20 mouse cellular contexts compared by ENCODE assay signal in genomic region chr5:30519494-30519893, GRCm38 (mm10). TPM values are rescaled to one million over a fixed set of nuclear protein-coding genes. Genes with fewer than 3 reads are reported as not detected.
DNase-seq lines count a peak whose midpoint lies in the region; ATAC-seq and TF ChIP-seq lines count a peak whose summit lies in the region.
"Had no signal": no experiment of that assay in that cellular context is flagged by ENCODE, and none has a peak within 500 bp of the region (broad histone marks: within the 10 kb centered on the region; RNA-seq: fewer than 3 reads in every experiment).

No protein-coding gene starts in this region.

- H3K79me2 ChIP-seq in MEL (ENCODE audit: control insufficient read depth, insufficient read depth, low read length, poor library complexity) = no peaks in the 10 kb centered on the region

- no peak for TF ChIP-seq POLR2A in MEL (IDR thresholded peaks at IDR 0.05; ENCODE audit: control insufficient read depth in 1 of 2, insufficient read depth in 1 of 2, low read depth in 1 of 2, low read length in 2 of 2, poor library complexity in 1 of 2)

- H3K4me2 ChIP-seq in forebrain, embryonic 16.5 days (ENCODE audit: low read length) = no peak overlapping the region
- no peak overlapping the region for H3K4me2 ChIP-seq in forebrain, embryonic 12.5 days
- no peak overlapping the region for H3K4me2 ChIP-seq in liver, embryonic 11.5 days
- H3K4me2 ChIP-seq in intestine, embryonic 16.5 days (ENCODE audit: low read depth, low read length) = no peak overlapping the region
- H3K4me2 ChIP-seq: heart, embryonic 12.5 days; hindbrain, embryonic 14.5 days; kidney, embryonic 15.5 days had no signal

- no peaks in the 10 kb centered on the region for H3K9me3 ChIP-seq in forebrain, embryonic 16.5 days (ENCODE audit: control insufficient read depth, low read length)
- H3K9me3 ChIP-seq in forebrain, embryonic 12.5 days = no peaks in the 10 kb centered on the region
- no peaks in the 10 kb centered on the region for H3K9me3 ChIP-seq in liver, embryonic 11.5 days (ENCODE audit: control insufficient read depth, low read length)
- H3K9me3 ChIP-seq in MEL (replicated peaks; ENCODE audit: insufficient read depth, low read length) = no peaks in the 10 kb centered on the region
- no peaks in the 10 kb centered on the region for H3K9me3 ChIP-seq in intestine, embryonic 16.5 days (ENCODE audit: control insufficient read depth, low read length)
- H3K9me3 ChIP-seq: heart, embryonic 12.5 days; kidney, embryonic 15.5 days; midbrain, embryonic 10.5 days had no signal

- no peaks in the 10 kb centered on the region for H3K27me3 ChIP-seq in forebrain, embryonic 16.5 days (replicated peaks; ENCODE audit: control insufficient read depth, insufficient read depth, low read length)
- no peaks in the 10 kb centered on the region; the same call in 1 of the 2 replicates for H3K27me3 ChIP-seq in forebrain, embryonic 12.5 days
- H3K27me3 ChIP-seq in liver, embryonic 11.5 days (replicated peaks; ENCODE audit: control insufficient read depth, insufficient read depth, low read length) = no peaks in the 10 kb centered on the region
- no peaks in the 10 kb centered on the region; a peak in 1 of 4 replicates for H3K27me3 ChIP-seq in MEL (ENCODE audit: control insufficient read depth in 1 of 2, insufficient read depth in 2 of 2, low read length in 2 of 2)
- no peaks in the 10 kb centered on the region for H3K27me3 ChIP-seq in intestine, embryonic 16.5 days (replicated peaks; ENCODE audit: control insufficient read depth, insufficient read depth, low read length)
- H3K27me3 ChIP-seq: heart, embryonic 12.5 days; kidney, embryonic 15.5 days had no signal

- DNase-seq in liver, embryonic 11.5 days (ENCODE audit: low spot score) = no peak
- DNase-seq in liver (no peak), MEL (ENCODE audit: low read depth, low spot score) (peak; percentile 43)
- no peak for DNase-seq in urinary bladder, adult 2 months (ENCODE audit: low spot score)
- DNase-seq in gastrocnemius, postnatal 36 days = no peak
- DNase-seq: B cell, adult 2 months; gastrocnemius, postnatal 25 days; thymus, postnatal 4 days had no signal

- no peaks in the 10 kb centered on the region for H3K36me3 ChIP-seq in forebrain, embryonic 16.5 days (ENCODE audit: control insufficient read depth, insufficient read depth)
- no peaks in the 10 kb centered on the region for H3K36me3 ChIP-seq in forebrain, embryonic 12.5 days (replicated peaks)
- H3K36me3 ChIP-seq in liver, embryonic 11.5 days (ENCODE audit: control insufficient read depth, insufficient read depth, low read length) = no peaks in the 10 kb centered on the region
- H3K36me3 ChIP-seq in MEL (ENCODE audit: control insufficient read depth in 1 of 2, insufficient read depth in 2 of 2, low read length in 2 of 2) = peaks cover 0 to 35% of the 10 kb centered on the region in 2 experiments; a peak in 2 of 4 replicates
- H3K36me3 ChIP-seq in intestine, embryonic 16.5 days (ENCODE audit: control insufficient read depth, insufficient read depth, low read length) = no peaks in the 10 kb centered on the region
- H3K36me3 ChIP-seq: heart, embryonic 12.5 days; kidney, embryonic 15.5 days; midbrain, embryonic 10.5 days had no signal

- H3K4me1 ChIP-seq in forebrain, embryonic 16.5 days (replicated peaks; ENCODE audit: control insufficient read depth, insufficient read depth, low read length) = peaks cover 17% of the 10 kb centered on the region; the same call in 1 of the 2 replicates
- H3K4me1 ChIP-seq in forebrain, embryonic 12.5 days = peaks cover 6% of the 10 kb centered on the region; the same call in 1 of the 2 replicates
- peaks cover 27% of the 10 kb centered on the region for H3K4me1 ChIP-seq in liver, embryonic 11.5 days (replicated peaks; ENCODE audit: control insufficient read depth, insufficient read depth, low read length)
- peaks cover 20 to 48% of the 10 kb centered on the region in 2 experiments for H3K4me1 ChIP-seq in MEL (ENCODE audit: control insufficient read depth in 1 of 2, insufficient read depth in 2 of 2, low read length in 2 of 2)
- peaks cover 30% of the 10 kb centered on the region for H3K4me1 ChIP-seq in intestine, embryonic 16.5 days (ENCODE audit: control insufficient read depth, insufficient read depth, low read length)

- TF ChIP-seq RAD21 in MEL (IDR thresholded peaks at IDR 0.05; ENCODE audit: low read depth, low read length) = no peak

- H3K27ac ChIP-seq in forebrain, embryonic 16.5 days (ENCODE audit: low read length) = no peak overlapping the region
- no peak overlapping the region for H3K27ac ChIP-seq in forebrain, embryonic 12.5 days
- peak overlapping the region; percentile 76 for H3K27ac ChIP-seq in liver, embryonic 11.5 days (ENCODE audit: low read depth, low read length)
- H3K27ac ChIP-seq in MEL (ENCODE audit: control insufficient read depth, low read depth, low read length) = peak overlapping the region; percentile 49
- H3K27ac ChIP-seq in intestine, embryonic 16.5 days (ENCODE audit: low read length) = peak overlapping the region; percentile 76
- H3K27ac ChIP-seq: hindbrain, embryonic 14.5 days; kidney, embryonic 15.5 days; midbrain, embryonic 10.5 days had no signal

- intact Hi-C loops in gastrocnemius, postnatal 36 days (cut with DNase I) = no loop called here

- ATAC-seq in forebrain, embryonic 16.5 days = peak; percentile 47; the same call in 1 of the 2 replicates
- ATAC-seq in forebrain, embryonic 12.5 days (ENCODE audit: low FRiP score) = no peak
- no peak for ATAC-seq in liver, embryonic 11.5 days (replicated peaks; ENCODE audit: low FRiP score)
- peak; percentile 77 for ATAC-seq in intestine, embryonic 16.5 days
- ATAC-seq: lung, postnatal 0 days had no signal

- 0 out of 2 replicates have a peak overlapping the region, but pooled peaks have one; percentile 10 for H3K9ac ChIP-seq in forebrain, embryonic 16.5 days (replicated peaks; ENCODE audit: low read depth, low read length)
- H3K9ac ChIP-seq in forebrain, embryonic 12.5 days = no peak overlapping the region
- H3K9ac ChIP-seq in liver, embryonic 11.5 days (ENCODE audit: low read depth, low read length) = peak overlapping the region; percentile 43
- peak overlapping the region; percentile 45; the same call in 1 of the 2 replicates for H3K9ac ChIP-seq in MEL (ENCODE audit: control insufficient read depth, low read depth, low read length, poor library complexity, severe bottlenecking)
- H3K9ac ChIP-seq in intestine, embryonic 16.5 days (ENCODE audit: low read depth, low read length) = no peak overlapping the region
- H3K9ac ChIP-seq: heart, embryonic 12.5 days; hindbrain, embryonic 14.5 days; kidney, embryonic 15.5 days had no signal

- no peak overlapping the region for H3K4me3 ChIP-seq in forebrain, embryonic 16.5 days (replicated peaks; ENCODE audit: low read length)
- no peak overlapping the region for H3K4me3 ChIP-seq in forebrain, embryonic 12.5 days (replicated peaks)
- no peak overlapping the region for H3K4me3 ChIP-seq in liver, embryonic 11.5 days (ENCODE audit: low read depth, low read length)
- H3K4me3 ChIP-seq in MEL (ENCODE audit: control insufficient read depth in 1 of 2, insufficient read depth in 1 of 2, low read depth in 2 of 2, low read length in 2 of 2) = no peak overlapping the region
- H3K4me3 ChIP-seq in intestine, embryonic 16.5 days (ENCODE audit: low read length) = no peak overlapping the region
- H3K4me3 ChIP-seq: heart, embryonic 12.5 days; kidney, embryonic 15.5 days; midbrain, embryonic 10.5 days had no signal

- TF ChIP-seq EP300 in MEL (IDR thresholded peaks at IDR 0.05; ENCODE audit: low read depth in 1 of 2, low read length in 2 of 2) = no peak

- TF ChIP-seq CTCF in MEL (IDR thresholded peaks at IDR 0.05 in 2 of 3, conservative IDR thresholded peaks at IDR 0.05 in 1 of 3; ENCODE audit: control insufficient read depth in 1 of 3, insufficient read depth in 1 of 3, low read depth in 2 of 3, low read length in 3 of 3, poor library complexity in 1 of 3, severe bottlenecking in 1 of 3) = no peak

- 39% methylated on average over 7 of the region's 7 CpGs for WGBS in forebrain, embryonic 16.5 days
- WGBS in forebrain, embryonic 12.5 days = 60% methylated on average over 7 of the region's 7 CpGs
- WGBS in liver, embryonic 11.5 days = 50% methylated on average over 7 of the region's 7 CpGs
- 40% methylated on average over 7 of the region's 7 CpGs for WGBS in intestine, embryonic 16.5 days

RNA-seq across cellular contexts. Expression of gene Cib4, which starts 26.1 kb away (rescaled TPM):
- polyA plus RNA-seq in forebrain, embryonic 16.5 days (2015; fragmentation: Nextera tagmentation; extraction: Ambion mirVana) = not detected in 2 replicates
- not detected in 2 replicates for polyA plus RNA-seq in forebrain, embryonic 12.5 days (2016; fragmentation: Nextera tagmentation; extraction: Ambion mirVana)
- polyA plus RNA-seq in liver, embryonic 11.5 days (2014; fragmentation: Nextera tagmentation; extraction: Ambion mirVana) = not detected in 2 replicates
- not detected in 2 replicates for total RNA-seq in MEL (2012; rRNA removed)
- not detected for polyA plus RNA-seq in MEL (2012; ENCODE audit: insufficient read depth in 1 of 2, insufficient read length in 2 of 2, low read depth in 1 of 2, low replicate concordance in 2 of 2, missing spikeins in 1 of 2)
- polyA plus RNA-seq in intestine, embryonic 16.5 days (2015; fragmentation: Nextera tagmentation; extraction: Ambion mirVana) = not detected in 2 replicates
- 0.32 and 0.40 TPM in 2 replicates for polyA plus RNA-seq in urinary bladder, adult 2 months (2012; rRNA removed)
- not detected for total RNA-seq in gastrocnemius, postnatal 36 days (2021)
- total RNA-seq: gastrocnemius, postnatal 25 days; layer of hippocampus, adult 8-10 months; left cerebral cortex, postnatal 14 days had no signal
- polyA plus RNA-seq: embryonic facial prominence, embryonic 14.5 days; heart, embryonic 12.5 days; hindbrain, embryonic 14.5 days; kidney, embryonic 15.5 days; midbrain, embryonic 10.5 days had no signal

RNA-seq across cellular contexts. Expression of gene 1700001C02Rik, which starts 53.6 kb away (rescaled TPM):
- polyA plus RNA-seq in forebrain, embryonic 16.5 days (2015; fragmentation: Nextera tagmentation; extraction: Ambion mirVana) = 0.71 and 0.94 TPM in 2 replicates
- not detected in 2 replicates for polyA plus RNA-seq in forebrain, embryonic 12.5 days (2016; fragmentation: Nextera tagmentation; extraction: Ambion mirVana)
- not detected in 2 replicates for polyA plus RNA-seq in liver, embryonic 11.5 days (2014; fragmentation: Nextera tagmentation; extraction: Ambion mirVana)
- not detected in 2 replicates for total RNA-seq in MEL (2012; rRNA removed)
- polyA plus RNA-seq in MEL (2012; ENCODE audit: insufficient read depth in 1 of 2, insufficient read length in 2 of 2, low read depth in 1 of 2, low replicate concordance in 2 of 2, missing spikeins in 1 of 2) = not detected
- not detected in 2 replicates for polyA plus RNA-seq in intestine, embryonic 16.5 days (2015; fragmentation: Nextera tagmentation; extraction: Ambion mirVana)
- 0.10 TPM in 2 replicates for polyA plus RNA-seq in urinary bladder, adult 2 months (2012; rRNA removed)
- not detected for total RNA-seq in gastrocnemius, postnatal 36 days (2021)
- total RNA-seq: adrenal gland, postnatal 10 days; gastrocnemius, postnatal 25 days; left cerebral cortex, postnatal 14 days had no signal
- polyA plus RNA-seq: heart, embryonic 12.5 days; kidney, embryonic 15.5 days; midbrain, embryonic 10.5 days had no signal

RNA-seq across cellular contexts. Expression of gene Otof, which starts 57.8 kb away (rescaled TPM):
- 1.9 and 4.2 TPM in 2 replicates for polyA plus RNA-seq in forebrain, embryonic 16.5 days (2015; fragmentation: Nextera tagmentation; extraction: Ambion mirVana)
- polyA plus RNA-seq in forebrain, embryonic 12.5 days (2016; fragmentation: Nextera tagmentation; extraction: Ambion mirVana) = 0.19 and 0.23 TPM in 2 replicates
- 0.05 and 0.18 TPM in 2 replicates for polyA plus RNA-seq in liver, embryonic 11.5 days (2014; fragmentation: Nextera tagmentation; extraction: Ambion mirVana)
- total RNA-seq in MEL (2012; rRNA removed) = not detected in 2 replicates
- polyA plus RNA-seq in MEL (2012; ENCODE audit: insufficient read depth in 1 of 2, insufficient read length in 2 of 2, low read depth in 1 of 2, low replicate concordance in 2 of 2, missing spikeins in 1 of 2) = under 1 TPM in 1 of 2 experiments, not detected in 1; 0.01 TPM
- polyA plus RNA-seq in intestine, embryonic 16.5 days (2015; fragmentation: Nextera tagmentation; extraction: Ambion mirVana) = 0.53 and 0.60 TPM in 2 replicates
- polyA plus RNA-seq in urinary bladder, adult 2 months (2012; rRNA removed) = 0.11 and 0.13 TPM in 2 replicates
- under 1 TPM; 0.05 to 0.18 TPM for total RNA-seq in gastrocnemius, postnatal 36 days (2021)

Comparison
In these comparisons a context has a peak if more than half of its experiments do, and no peak if none do; other contexts are left out.
1. ATAC-seq: peak in forebrain, embryonic 16.5 days (single experiment) and intestine, embryonic 16.5 days (single experiment); none in forebrain, embryonic 12.5 days (single experiment) and liver, embryonic 11.5 days (single experiment).
2. H3K9ac ChIP-seq: peak in forebrain, embryonic 16.5 days (single experiment), liver, embryonic 11.5 days (single experiment) and MEL (single experiment); none in forebrain, embryonic 12.5 days (single experiment) and intestine, embryonic 16.5 days (single experiment).
3. H3K27ac ChIP-seq: peak in liver, embryonic 11.5 days (single experiment), MEL (single experiment) and intestine, embryonic 16.5 days (single experiment); none in forebrain, embryonic 16.5 days (single experiment) and forebrain, embryonic 12.5 days (single experiment).